Mouse (Mus musculus): Measurements from ENCODE around the gene Dock3.

- no peak for TF ChIP-seq GATA1 (IDR thresholded peaks at IDR 0.05; ENCODE audit: borderline replicate concordance, low read length)
- no peak for TF ChIP-seq FLI1 (IDR thresholded peaks at IDR 0.05; ENCODE audit: low read length)
Measured at GRCm38 (mm10) chr9:106903791-106904134, 327.9 kb downstream of the Dock3 start.

Measured in megakaryocyte, embryonic 14.5 days (primary cell).